Mouse (Mus musculus) frontal cortex, postnatal 10 days (tissue): Measurements from ENCODE around the gene Olfr1348.
"Not testable (repeated sequence)": the region's sequence is repeated elsewhere in the genome, so short reads cannot be mapped to it uniquely, and the experiment has no call there.

Source experiments
- DNase-seq, 2 experiments: peaks; one replicate each; pipeline ENCODE4 v3.0.0; 2022; ENCODE audit warnings: low spot score in 2 of 2, mixed read lengths in 1 of 2

Olfr1348 gene

DNA sequence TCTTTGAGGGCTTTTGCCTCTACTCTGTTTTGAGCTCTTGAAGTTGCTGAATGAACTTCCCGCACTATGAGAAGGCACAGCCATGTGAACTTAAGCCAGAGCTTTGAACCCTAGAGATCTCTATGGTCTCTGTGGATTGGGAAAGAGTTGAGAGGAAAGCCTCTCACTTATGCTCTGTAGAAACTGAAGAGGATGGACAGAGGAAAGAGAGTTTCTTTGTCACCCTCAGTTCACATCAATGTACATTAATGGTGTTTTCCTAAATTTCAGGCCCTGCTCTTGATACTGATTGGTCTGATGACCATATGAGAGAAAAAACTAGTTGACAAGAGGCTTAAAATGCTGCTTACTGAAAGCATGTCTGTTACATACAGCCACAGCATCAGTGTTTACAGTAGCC, at the start of gene Olfr1348:
Gene Olfr1348, minus strand, starts transcription at position 101 of the 400 bp plus-strand sequence.
- no peak for DNase-seq

DNA sequence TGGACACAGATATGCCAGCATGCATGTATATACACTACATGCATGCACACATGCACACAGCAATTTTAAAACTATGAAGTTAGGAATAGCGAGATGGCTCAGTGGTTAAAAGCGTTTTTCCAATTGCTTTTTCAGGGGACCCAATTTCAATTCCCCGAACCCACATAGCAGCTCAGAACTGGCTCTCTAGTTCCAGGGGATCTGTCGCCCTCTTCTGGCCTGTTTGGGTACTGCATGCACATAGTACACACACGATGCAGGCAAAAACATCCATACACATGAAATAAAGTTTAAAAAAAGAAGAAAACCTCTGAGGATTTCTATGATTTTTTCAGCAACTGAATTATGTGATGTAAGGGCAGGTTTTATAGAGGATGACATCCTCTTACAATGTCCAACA, 17.6 kb upstream of the Olfr1348 start:
- no peak for DNase-seq

DNA sequence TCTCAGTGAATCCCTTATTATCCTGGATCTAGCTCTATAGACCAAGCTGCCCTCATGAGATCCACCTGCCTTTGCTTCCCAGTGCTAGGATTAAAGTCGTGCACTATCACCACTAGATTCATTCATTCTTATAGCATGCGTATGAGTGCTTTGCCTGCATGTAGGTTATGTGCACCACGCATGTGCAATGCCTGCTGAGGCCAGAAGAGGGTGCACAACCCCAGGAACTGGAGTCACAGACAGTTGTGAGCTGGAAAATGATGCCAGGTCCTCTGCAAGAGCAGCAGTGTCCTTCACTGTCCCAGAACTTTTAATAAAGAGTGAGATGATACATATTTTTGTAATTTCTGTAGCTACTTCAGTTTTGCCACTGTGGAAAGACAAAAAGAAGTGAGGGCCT, 16.5 kb upstream of the Olfr1348 start:
- DNase-seq, result no peak

DNA sequence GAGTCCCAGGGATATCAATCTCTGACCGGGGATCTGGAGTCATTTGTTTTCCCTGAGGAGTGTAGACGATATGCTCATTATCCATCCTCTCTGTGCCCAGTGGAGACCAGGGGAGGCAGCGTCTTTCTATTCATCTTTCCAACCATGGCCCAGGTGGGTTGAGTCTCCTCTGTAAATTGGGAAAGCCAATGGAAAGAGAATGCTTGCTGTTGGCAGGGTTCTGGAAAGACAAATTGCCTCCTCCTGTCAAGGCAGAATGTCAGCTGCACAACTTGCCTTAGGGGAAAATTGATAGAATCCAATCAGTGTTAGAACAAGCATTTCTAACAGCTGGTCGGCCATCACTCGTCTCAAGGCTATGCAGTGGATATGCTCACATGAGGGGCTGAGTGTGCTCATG, 14.3 kb upstream of the Olfr1348 start, which contains the start of gene Olfr1349:
Gene Olfr1349, minus strand, starts transcription at position 101 of the 400 bp plus-strand sequence.
- DNase-seq, result no peak

- no peak for DNase-seq
Measured at GRCm38 (mm10) chr7:6521666-6522065, 13.1 kb upstream of the Olfr1348 start.

DNA sequence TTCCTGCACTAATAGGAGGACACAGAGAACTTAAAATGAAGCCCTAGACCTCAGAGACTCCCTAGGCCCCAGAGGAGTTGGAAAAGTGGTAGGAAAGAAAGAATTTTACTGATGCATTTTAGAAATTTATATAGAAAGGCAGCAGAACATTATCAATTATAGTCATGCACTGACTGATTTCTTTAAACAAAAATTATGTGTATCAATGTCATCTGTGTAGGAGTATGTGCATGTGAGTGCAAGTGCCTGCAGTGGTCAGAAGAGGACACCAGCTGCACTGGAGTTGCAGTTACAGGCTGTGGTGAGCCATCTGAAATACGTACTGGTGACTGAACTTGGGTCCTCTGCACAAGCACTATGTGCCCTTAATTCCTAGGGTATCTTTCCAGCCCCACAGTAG, 8.9 kb downstream of the Olfr1348 start, which contains the start of gene Olfr1347:
Gene Olfr1347, minus strand, starts transcription at position 101 of the 400 bp plus-strand sequence.
- no peak for DNase-seq

DNA sequence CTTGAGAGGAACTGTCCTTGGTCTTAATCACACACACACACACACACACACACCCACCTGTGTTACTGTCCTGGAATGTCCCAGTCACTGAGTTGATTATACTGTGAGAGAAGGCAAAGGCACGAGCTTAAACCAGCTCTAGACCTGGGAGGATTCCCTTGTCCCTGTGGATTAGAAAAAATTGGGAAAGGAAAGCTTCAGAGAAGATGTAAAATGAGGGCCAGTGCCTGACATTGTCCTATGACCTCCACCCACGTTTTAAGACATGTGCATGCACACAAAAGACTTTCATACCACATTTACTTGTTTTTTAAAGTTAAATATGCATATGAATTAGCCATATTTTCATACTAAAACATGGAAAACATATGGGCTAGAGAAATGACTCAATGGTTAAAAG, 21.7 kb downstream of the Olfr1348 start, which contains the start of gene Olfr5:
Gene Olfr5, minus strand, starts transcription at position 101 of the 400 bp plus-strand sequence.
- no peak for DNase-seq

DNA sequence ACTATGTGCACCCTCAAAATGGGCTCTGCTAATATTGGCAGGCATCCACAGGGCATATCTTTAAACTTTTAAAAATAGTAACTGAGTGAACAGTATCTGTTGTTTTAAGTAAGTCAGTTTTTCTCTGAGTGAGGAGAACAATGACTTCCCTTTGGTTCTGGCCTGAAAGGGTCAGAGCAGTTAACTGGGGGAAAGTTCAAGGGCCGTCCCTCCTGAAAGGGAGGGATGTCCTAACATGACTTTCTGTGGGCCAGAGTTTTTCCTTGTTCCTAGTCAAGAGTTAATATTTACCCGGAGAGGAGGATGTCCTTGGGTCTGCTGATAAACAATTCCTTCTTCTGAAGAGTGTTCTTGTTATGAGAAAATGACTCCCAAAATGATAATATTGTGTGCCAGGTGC, 30.9 kb downstream of the Olfr1348 start:
- not testable (repeated sequence) for DNase-seq

GRCm38 (mm10) chr7:6466951-6467350, 41.6 kb downstream of the Olfr1348 start, which contains the start of gene Olfr1346:
Olfr1346 (plus strand) TSS chr7:6467101.
- no peak for DNase-seq

GRCm38 (mm10) chr7:6456399-6456798, 52.1 kb downstream of the Olfr1348 start:
- no peak for DNase-seq

- no peak for DNase-seq
Measured at GRCm38 (mm10) chr7:6455868-6456267, 52.7 kb downstream of the Olfr1348 start, which contains the start of gene Olfr1336. Olfr1336 (plus strand) TSS chr7:6456168.
